Mouse (Mus musculus): ENCODE results near the gene Caly. TPM values are rescaled to one million over a fixed set of nuclear protein-coding genes. Genes with fewer than 3 reads are reported as not detected.

Caly gene
- polyA plus RNA-seq (2014; fragmentation: Illumina TruSeq; extraction: RNeasy Lipid Tissue Mini Kit (QIAGEN cat#74804); ENCODE audit: low replicate concordance) = not detected

DNA sequence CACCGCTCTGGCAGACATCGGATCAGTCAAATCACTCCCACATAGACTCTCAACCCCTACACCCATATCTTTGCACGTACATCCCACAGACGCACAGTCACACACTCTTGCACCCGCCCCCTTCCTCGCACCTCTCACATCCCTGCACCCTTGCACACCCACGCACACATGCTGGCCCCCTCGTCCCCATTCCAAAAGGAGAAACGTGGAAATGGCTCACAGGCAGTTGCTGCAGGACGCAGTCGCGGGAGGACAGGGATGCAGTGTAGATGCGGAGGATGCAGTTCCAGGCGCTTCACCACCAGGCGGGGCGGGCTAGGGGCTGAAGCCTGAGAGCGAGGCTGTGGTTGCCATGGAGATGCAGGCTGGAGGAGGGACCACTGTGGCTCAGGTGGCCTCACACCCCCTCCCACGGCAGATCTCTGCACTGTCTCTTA lies at the start of gene Caly:
TSS of gene Caly (minus strand) at position 307 of the 437 bp plus-strand sequence.

DNA sequence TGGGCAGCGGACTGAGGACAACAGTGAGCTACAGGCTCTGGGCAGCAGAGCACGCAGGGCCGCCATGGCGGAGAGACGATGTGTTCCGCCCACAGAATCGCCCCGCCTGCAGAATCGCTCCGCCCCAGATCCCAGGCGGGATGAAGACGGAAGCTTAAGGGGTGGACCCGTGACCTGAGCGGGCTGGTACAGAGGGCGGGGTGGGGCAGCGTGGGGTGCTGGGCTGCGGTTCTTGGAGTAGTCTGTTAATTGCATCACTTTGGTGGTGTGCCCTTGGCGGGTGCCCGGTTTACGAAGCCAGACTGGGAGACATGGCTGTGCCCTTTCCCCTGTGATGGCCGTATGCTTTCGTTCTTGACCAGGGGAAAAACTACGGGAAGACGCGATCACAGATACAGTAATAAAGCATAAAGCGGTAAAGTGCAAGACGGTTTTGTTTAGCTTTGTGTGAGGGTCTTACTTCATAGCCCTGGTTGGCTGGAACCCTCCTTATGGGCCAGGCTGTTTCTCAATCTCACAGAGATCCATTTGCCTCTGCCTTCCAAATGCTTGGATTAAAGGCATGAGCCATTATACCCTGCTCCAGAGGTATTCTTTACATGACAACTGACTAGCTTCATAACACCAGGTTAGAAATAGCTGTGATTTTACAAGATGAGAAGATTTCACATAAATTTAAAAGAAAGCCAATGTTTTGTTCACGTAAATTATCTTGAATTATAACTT lies 34.1 kb upstream of the Caly start, which contains the start of gene Echs1:
TSS of gene Echs1 (minus strand) at position 148 of the 726 bp plus-strand sequence.

DNA sequence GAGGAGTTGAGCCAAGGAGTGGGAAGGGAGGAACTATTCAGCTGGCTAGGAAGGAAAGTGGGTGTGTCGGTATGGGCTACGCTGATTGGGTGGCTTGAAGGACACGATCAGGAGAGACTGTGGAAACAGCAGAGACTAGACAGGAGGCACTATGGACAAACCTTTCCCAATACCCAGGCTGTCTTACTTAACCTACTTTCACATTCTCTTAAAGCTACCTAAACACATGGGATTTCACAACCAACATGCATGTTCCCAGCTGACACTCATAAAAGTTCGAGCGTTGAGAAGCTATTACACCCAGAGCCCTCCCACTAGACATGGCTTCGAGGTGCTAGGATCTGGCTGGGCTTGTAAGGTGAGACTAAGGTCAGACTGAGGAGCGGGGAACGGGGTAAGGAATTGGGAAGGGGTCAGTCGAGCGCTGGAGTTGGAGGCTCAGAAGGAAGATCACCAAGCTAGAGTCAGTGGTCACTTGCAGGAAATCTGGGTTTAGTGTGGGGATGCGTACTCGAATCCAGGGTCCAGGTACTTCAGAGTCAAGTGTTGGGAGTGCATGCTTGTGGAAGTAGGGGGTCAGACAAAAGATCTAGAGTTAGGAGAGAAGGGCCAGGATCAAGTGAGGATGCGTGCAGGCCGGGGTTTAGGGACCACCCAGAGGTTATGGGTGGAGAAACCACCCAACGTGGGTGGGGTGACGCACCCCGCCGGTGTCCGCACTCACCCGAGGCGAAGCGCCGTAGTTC lies 33.4 kb upstream of the Caly start, which contains the start of gene Paox:
TSS of gene Paox (plus strand) at position 217 of the 746 bp plus-strand sequence.

DNA sequence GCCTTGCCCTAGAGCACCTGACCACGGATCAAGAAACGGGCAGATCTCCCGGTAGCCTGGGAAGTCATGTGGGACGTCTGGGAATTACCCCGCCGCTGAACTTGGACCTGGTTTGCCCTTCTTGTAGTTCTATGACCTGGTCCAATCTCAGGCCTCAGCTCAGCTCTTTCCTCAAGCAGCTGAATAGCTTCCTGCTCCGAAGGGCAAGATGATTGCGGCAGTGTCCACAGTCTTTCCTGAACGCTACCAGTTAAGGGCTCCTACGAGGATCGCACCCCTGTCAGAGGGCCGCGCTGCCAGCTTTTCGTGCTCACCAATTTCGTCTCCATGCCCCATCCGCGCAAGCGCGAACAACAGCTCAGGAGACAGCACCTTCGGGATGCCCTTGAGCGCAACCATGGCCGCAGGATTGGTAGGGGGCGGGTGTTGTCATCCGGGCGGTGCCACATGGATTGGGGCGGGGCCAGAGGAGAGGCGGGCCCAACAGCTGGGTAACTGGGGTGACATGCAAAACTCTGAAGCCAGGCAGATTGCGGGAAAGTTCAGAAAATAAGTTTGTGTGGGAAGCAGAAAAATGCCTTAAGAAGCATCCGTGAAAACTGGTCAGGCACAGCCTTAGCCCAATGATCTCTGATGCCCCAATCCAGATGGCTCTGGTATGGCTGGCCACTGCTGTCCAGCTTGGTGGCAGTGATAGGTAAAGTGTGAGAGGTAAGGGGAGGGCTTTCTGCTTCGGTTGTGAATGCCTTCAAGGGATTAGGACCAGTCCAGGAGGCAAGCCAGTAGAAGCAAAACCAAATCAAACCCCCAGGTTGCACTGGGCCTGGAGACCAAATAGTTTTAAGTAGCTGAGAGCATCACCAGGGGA lies 19.9 kb upstream of the Caly start, which contains the start of gene Fuom:
TSS of gene Fuom (minus strand) at position 449 of the 868 bp plus-strand sequence.

DNA sequence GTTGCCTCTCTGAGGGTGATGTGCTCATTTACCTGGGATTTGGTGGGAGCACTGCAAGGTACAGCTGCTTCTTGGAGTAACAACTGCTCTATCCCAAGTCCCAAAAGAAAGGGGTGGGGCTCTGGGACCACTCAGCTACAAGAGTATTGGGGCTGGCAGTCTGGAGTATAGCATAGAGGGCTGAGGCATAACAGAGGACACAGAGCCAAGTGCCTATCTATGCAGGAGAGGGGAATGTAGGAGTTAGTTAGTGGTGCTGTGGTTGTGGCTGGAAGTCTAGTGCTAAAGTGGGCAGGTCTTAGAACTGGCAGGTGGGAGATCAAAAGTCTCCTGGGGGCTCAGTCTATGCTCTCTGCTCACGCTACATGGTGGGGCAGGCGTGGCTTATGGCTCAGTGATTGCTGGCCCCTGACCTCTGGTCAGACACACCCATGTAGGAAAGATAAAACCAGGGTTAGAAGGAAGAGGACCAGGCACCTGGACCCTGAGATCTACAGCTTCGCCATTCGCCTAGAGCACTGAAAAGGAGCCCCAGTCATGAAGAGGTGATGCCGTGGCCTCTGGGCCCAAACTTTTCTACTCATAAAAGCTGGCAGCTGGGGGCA lies 10.7 kb upstream of the Caly start, which contains the start of gene Prap1:
TSS of gene Prap1 (plus strand) at position 472 of the 605 bp plus-strand sequence.

DNA sequence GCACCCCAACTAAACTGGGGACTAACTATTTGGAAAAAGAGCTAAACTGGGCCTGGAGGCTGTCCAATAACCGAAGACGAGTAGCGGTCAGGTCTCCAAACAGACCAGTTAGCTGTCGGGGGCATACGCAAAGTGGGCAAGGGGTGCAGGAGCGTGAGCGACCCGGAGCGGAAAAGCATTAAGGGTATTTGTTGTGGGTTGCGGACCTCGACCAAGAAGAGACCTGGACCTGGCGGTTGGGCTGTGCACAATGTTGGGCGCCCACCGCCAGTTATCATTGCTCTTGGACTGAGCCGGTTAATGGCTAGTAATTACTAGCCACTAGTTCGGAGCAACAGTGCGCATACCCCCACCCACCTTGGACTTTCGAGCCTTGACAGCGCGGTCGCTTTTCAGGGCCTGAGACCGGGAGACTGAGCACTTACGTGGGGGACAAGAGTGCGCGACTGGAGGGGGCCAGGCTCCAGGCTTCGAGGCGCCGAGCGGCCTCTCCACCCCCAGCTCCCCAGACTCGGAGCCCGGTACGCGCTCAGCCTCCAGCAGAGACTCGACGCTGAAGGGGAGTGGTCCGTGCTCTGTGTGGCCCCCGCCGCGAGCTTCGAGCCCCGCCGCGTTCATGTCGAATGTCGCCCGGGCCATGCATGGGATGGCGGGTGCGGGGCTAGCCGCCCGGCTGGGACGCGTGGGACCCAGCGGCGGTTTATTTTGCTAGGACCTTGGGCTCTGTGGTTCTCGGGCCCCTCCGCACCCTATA lies 33.8 kb downstream of the Caly start, which contains the start of gene Msx3:
TSS of gene Msx3 (minus strand) at position 729 of the 754 bp plus-strand sequence.

DNA sequence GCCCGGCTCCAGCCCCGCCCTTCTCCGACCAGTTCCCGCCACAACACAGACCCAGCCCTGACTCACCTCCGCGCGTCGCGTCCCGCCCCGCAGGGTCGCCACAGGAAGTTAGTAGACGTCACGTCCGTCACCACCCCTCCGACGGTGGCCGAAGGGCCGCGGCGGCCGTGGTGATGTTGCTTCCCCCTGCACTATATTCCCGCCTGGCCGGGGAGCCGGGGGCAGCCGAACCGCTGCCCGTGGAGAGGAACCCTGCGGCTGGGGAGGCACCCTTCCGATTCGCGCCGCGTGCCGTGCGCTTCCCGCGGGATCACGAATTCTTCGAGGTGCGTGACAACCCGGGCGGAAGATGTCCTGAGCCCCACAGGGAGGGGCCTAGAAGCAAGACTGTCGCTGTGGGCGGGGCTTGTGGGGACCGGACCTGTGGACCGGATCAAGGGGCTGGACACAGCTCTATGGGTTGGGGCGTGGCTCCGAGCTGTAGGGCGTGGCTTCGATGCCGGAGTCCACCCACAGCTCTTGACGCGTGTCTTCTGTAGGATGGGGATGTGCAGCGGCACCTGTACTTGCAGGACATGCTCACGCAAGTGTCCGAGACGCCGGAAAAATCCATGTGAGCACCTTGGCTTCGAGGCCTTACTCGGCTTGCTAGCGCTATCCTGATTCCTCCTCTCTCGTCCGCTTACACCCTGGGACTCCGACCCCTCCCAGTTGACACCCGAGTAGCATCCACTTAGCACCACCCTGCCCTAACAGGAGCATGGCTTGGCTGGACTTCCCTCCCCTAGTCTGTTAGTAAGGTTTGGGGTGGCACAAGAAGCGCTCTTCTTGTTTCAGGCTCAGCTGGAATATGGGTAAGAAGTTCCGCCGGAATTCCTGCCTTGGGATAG lies 45.8 kb downstream of the Caly start, which contains the start of the genes Zfp511 and Tubgcp2:
TSS of gene Zfp511 (plus strand) at position 111 of the 890 bp plus-strand sequence.
TSS of gene Tubgcp2 (minus strand) at position 389 of the 890 bp plus-strand sequence.

Other genes starting within 250 kb of the Caly start
- not detected for gene Adgra1, start 248.4 kb downstream of the Caly start, polyA plus RNA-seq (2014; fragmentation: Illumina TruSeq; extraction: RNeasy Lipid Tissue Mini Kit (QIAGEN cat#74804); ENCODE audit: low replicate concordance)
- 0.11 TPM for gene Kndc1, start 187.9 kb downstream of the Caly start, polyA plus RNA-seq (2014; fragmentation: Illumina TruSeq; extraction: RNeasy Lipid Tissue Mini Kit (QIAGEN cat#74804); ENCODE audit: low replicate concordance)
- gene Utf1, start 138.8 kb downstream of the Caly start, polyA plus RNA-seq (2014; fragmentation: Illumina TruSeq; extraction: RNeasy Lipid Tissue Mini Kit (QIAGEN cat#74804); ENCODE audit: low replicate concordance) = not detected
- not detected for gene 6430531B16Rik, start 103.8 kb downstream of the Caly start, polyA plus RNA-seq (2014; fragmentation: Illumina TruSeq; extraction: RNeasy Lipid Tissue Mini Kit (QIAGEN cat#74804); ENCODE audit: low replicate concordance)
- gene Adam8, start 90.0 kb downstream of the Caly start, polyA plus RNA-seq (2014; fragmentation: Illumina TruSeq; extraction: RNeasy Lipid Tissue Mini Kit (QIAGEN cat#74804); ENCODE audit: low replicate concordance) = 0.11 TPM
- gene Zfp511, start 46.2 kb downstream of the Caly start, polyA plus RNA-seq (2014; fragmentation: Illumina TruSeq; extraction: RNeasy Lipid Tissue Mini Kit (QIAGEN cat#74804); ENCODE audit: low replicate concordance) = 7.8 TPM
- gene Tubgcp2, start 45.9 kb downstream of the Caly start, polyA plus RNA-seq (2014; fragmentation: Illumina TruSeq; extraction: RNeasy Lipid Tissue Mini Kit (QIAGEN cat#74804); ENCODE audit: low replicate concordance) = 4.9 TPM
- not detected for gene Msx3, start 33.5 kb downstream of the Caly start, polyA plus RNA-seq (2014; fragmentation: Illumina TruSeq; extraction: RNeasy Lipid Tissue Mini Kit (QIAGEN cat#74804); ENCODE audit: low replicate concordance)
- 108 TPM for gene Prap1, start 10.8 kb upstream of the Caly start, polyA plus RNA-seq (2014; fragmentation: Illumina TruSeq; extraction: RNeasy Lipid Tissue Mini Kit (QIAGEN cat#74804); ENCODE audit: low replicate concordance)
- 54.7 TPM for gene Fuom, start 19.9 kb upstream of the Caly start, polyA plus RNA-seq (2014; fragmentation: Illumina TruSeq; extraction: RNeasy Lipid Tissue Mini Kit (QIAGEN cat#74804); ENCODE audit: low replicate concordance)
- 2.9 TPM for gene Paox, start 33.3 kb upstream of the Caly start, polyA plus RNA-seq (2014; fragmentation: Illumina TruSeq; extraction: RNeasy Lipid Tissue Mini Kit (QIAGEN cat#74804); ENCODE audit: low replicate concordance)
- 65.0 TPM for gene Echs1, start 33.9 kb upstream of the Caly start, polyA plus RNA-seq (2014; fragmentation: Illumina TruSeq; extraction: RNeasy Lipid Tissue Mini Kit (QIAGEN cat#74804); ENCODE audit: low replicate concordance)
- 1.1 TPM for gene Mtg1, start 55.0 kb upstream of the Caly start, polyA plus RNA-seq (2014; fragmentation: Illumina TruSeq; extraction: RNeasy Lipid Tissue Mini Kit (QIAGEN cat#74804); ENCODE audit: low replicate concordance)
- gene Sprn, start 72.3 kb upstream of the Caly start, polyA plus RNA-seq (2014; fragmentation: Illumina TruSeq; extraction: RNeasy Lipid Tissue Mini Kit (QIAGEN cat#74804); ENCODE audit: low replicate concordance) = 0.11 TPM
- not detected for gene Olfr522, start 82.2 kb upstream of the Caly start, polyA plus RNA-seq (2014; fragmentation: Illumina TruSeq; extraction: RNeasy Lipid Tissue Mini Kit (QIAGEN cat#74804); ENCODE audit: low replicate concordance)
- not detected for gene Olfr523, start 90.7 kb upstream of the Caly start, polyA plus RNA-seq (2014; fragmentation: Illumina TruSeq; extraction: RNeasy Lipid Tissue Mini Kit (QIAGEN cat#74804); ENCODE audit: low replicate concordance)
- gene Olfr524, start 123.4 kb upstream of the Caly start, polyA plus RNA-seq (2014; fragmentation: Illumina TruSeq; extraction: RNeasy Lipid Tissue Mini Kit (QIAGEN cat#74804); ENCODE audit: low replicate concordance) = not detected
- gene Cd163l1, start 135.7 kb upstream of the Caly start, polyA plus RNA-seq (2014; fragmentation: Illumina TruSeq; extraction: RNeasy Lipid Tissue Mini Kit (QIAGEN cat#74804); ENCODE audit: low replicate concordance) = not detected
- not detected for gene 5830411N06Rik, start 164.7 kb upstream of the Caly start, polyA plus RNA-seq (2014; fragmentation: Illumina TruSeq; extraction: RNeasy Lipid Tissue Mini Kit (QIAGEN cat#74804); ENCODE audit: low replicate concordance)
- gene Olfr525, start 238.3 kb upstream of the Caly start, polyA plus RNA-seq (2014; fragmentation: Illumina TruSeq; extraction: RNeasy Lipid Tissue Mini Kit (QIAGEN cat#74804); ENCODE audit: low replicate concordance) = not detected